Mouse (Mus musculus) limb, embryonic 11.5 days (tissue): Measurements from ENCODE around the gene Hivep1. TPM values are rescaled to one million over a fixed set of nuclear protein-coding genes. Genes with fewer than 3 reads are reported as not detected.

Source experiments
- ATAC-seq: fragments of 200-750 bp; cut with Nextera tagmentation; 2 replicates; pipeline ENCODE4 v1.8.0; 2017; ENCODE audit warnings: low read depth; ENCODE audit not compliant: insufficient number of reproducible peaks, low FRiP score, low TSS enrichment
- DNase-seq: peaks from one replicate; pipeline ENCODE4 v3.0.0-alpha.2; 2015; ENCODE audit warnings: low spot score
- H3K27ac ChIP-seq: fragments of 300-500 bp; sonication (generic); replicated peaks from 2 replicates; pipeline ENCODE4 v1.5.1; 2014; ENCODE audit warnings: low read depth, mild to moderate bottlenecking, low read length
- H3K27me3 ChIP-seq: fragments of 300-500 bp; sonication (generic); 2 replicates; pipeline ENCODE4 v1.6.1; 2014; ENCODE audit warnings: mild to moderate bottlenecking, low read length, mixed read lengths; ENCODE audit not compliant: control insufficient read depth, insufficient read depth
- H3K36me3 ChIP-seq: fragments of 300-500 bp; sonication (generic); 2 replicates; pipeline ENCODE4 v1.6.1; 2014; ENCODE audit warnings: mild to moderate bottlenecking, low read length, moderate library complexity, mixed read lengths; ENCODE audit not compliant: control insufficient read depth, insufficient read depth
- H3K4me1 ChIP-seq: fragments of 300-500 bp; sonication (generic); 2 replicates; pipeline ENCODE4 v1.6.1; 2014; ENCODE audit warnings: low read length, mixed read lengths; ENCODE audit not compliant: control insufficient read depth, insufficient read depth
- H3K4me2 ChIP-seq: fragments of 300-500 bp; sonication (generic); 2 replicates; pipeline ENCODE4 v1.6.1; 2014; ENCODE audit warnings: low read depth, mild to moderate bottlenecking, moderate library complexity; ENCODE audit not compliant: severe bottlenecking
- H3K4me3 ChIP-seq: fragments of 300-500 bp; sonication (generic); 2 replicates; pipeline ENCODE4 v1.5.1; 2014; ENCODE audit warnings: low read depth, low read length
- H3K9ac ChIP-seq: fragments of 300-500 bp; sonication (generic); 2 replicates; pipeline ENCODE4 v1.6.1; 2014; ENCODE audit warnings: mild to moderate bottlenecking, low read length
- H3K9me3 ChIP-seq: fragments of 300-500 bp; sonication (generic); 2 replicates; pipeline ENCODE4 v1.6.1; 2016; ENCODE audit warnings: low read length; ENCODE audit not compliant: control insufficient read depth
- WGBS: fragments of 180-500 bp; shearing (Covaris S2); extraction: QIAGEN DNeasy Blood & Tissue Kit; methylation state at CpG from one replicate; pipeline ENCODE4 v1.1.7; 2014; 5-methylcytosine and 5-hydroxymethylcytosine counted together
- polyA plus RNA-seq: library from polyadenylated mRNA; unstranded; fragments of >200 nt; fragmentation: Nextera tagmentation; extraction: Ambion mirVana; gene quantifications from 2 replicates; pipeline ENCODE4 v1.2.1, GENCODE M21; 2014

Gene Hivep1
- polyA plus RNA-seq, 1 experiment from 2014 or later = 8.7 TPM

GRCm38 (mm10) chr13:42080131-42080916 lies 28.5 kb downstream of the Hivep1 start:
- no peak overlapping the region for H3K9ac ChIP-seq
- H3K9me3 ChIP-seq = no peaks in the 10 kb centered on the region
- ATAC-seq = no peak
- no peaks in the 10 kb centered on the region for H3K27me3 ChIP-seq
- DNase-seq = no peak
- no peak overlapping the region for H3K4me3 ChIP-seq
- no peak overlapping the region for H3K27ac ChIP-seq
- no peak overlapping the region for H3K4me2 ChIP-seq
- H3K36me3 ChIP-seq = no peaks in the 10 kb centered on the region
- H3K4me1 ChIP-seq = no peaks in the 10 kb centered on the region
- 61% methylated on average over 10 of the region's 10 CpGs for WGBS

GRCm38 (mm10) chr13:42088339-42088738 lies 36.5 kb downstream of the Hivep1 start:
- Histone ChIP-seq H3K9ac (no peak overlapping the region), H3K27me3 (no peaks in the 10 kb centered on the region), H3K36me3 (no peaks in the 10 kb centered on the region; the same call in 1 of the 2 replicates), H3K4me1 (peaks cover 12% of the 10 kb centered on the region), H3K4me2 (no peak overlapping the region), H3K9me3 (no peaks in the 10 kb centered on the region), H3K27ac (no peak overlapping the region), H3K4me3 (no peak overlapping the region)
- DNase-seq = no peak
- ATAC-seq = no peak
- WGBS = 85% methylated on average over 5 of the region's 5 CpGs

- no peak for ATAC-seq
- no peaks in the 10 kb centered on the region; the same call in 1 of the 2 replicates for H3K36me3 ChIP-seq
These were observed 37.2 kb downstream of the Hivep1 start for GRCm38 (mm10) chr13:42089025-42089424.

GRCm38 (mm10) chr13:42090751-42091150 lies 38.9 kb downstream of the Hivep1 start:
- ATAC-seq = no peak
- Histone ChIP-seq H3K4me3 (no peak overlapping the region), H3K9me3 (no peaks in the 10 kb centered on the region), H3K27me3 (no peaks in the 10 kb centered on the region), H3K4me1 (peaks cover 18% of the 10 kb centered on the region), H3K36me3 (no peaks in the 10 kb centered on the region; the same call in 1 of the 2 replicates), H3K4me2 (no peak overlapping the region), H3K27ac (no peak overlapping the region), H3K9ac (no peak overlapping the region)
- 89% methylated on average over 5 of the region's 5 CpGs for WGBS
- DNase-seq = no peak

More at GRCm38 (mm10) chr13:42089025-42089424, 37.2 kb downstream of the Hivep1 start:
- Histone ChIP-seq H3K4me3 (no peak overlapping the region), H3K9ac (no peak overlapping the region), H3K4me2 (no peak overlapping the region), H3K27me3 (no peaks in the 10 kb centered on the region), H3K9me3 (no peaks in the 10 kb centered on the region), H3K27ac (no peak overlapping the region), H3K4me1 (peaks cover 16% of the 10 kb centered on the region)
- no peak for DNase-seq
- 76% methylated on average over 8 of the region's 8 CpGs for WGBS

- no peak overlapping the region for H3K4me2 ChIP-seq
- H3K4me1 ChIP-seq = peaks cover 21% of the 10 kb centered on the region
- no peaks in the 10 kb centered on the region; the same call in 1 of the 2 replicates for H3K36me3 ChIP-seq
- H3K9ac ChIP-seq = no peak overlapping the region
- no peak for ATAC-seq
- no peaks in the 10 kb centered on the region for H3K9me3 ChIP-seq
- no peak overlapping the region for H3K4me3 ChIP-seq
- H3K27ac ChIP-seq = no peak overlapping the region
- H3K27me3 ChIP-seq = no peaks in the 10 kb centered on the region
- peak; percentile 39 for DNase-seq
- WGBS = 46% methylated on average over 8 of the region's 8 CpGs
These were observed 40.7 kb downstream of the Hivep1 start for GRCm38 (mm10) chr13:42092392-42093139.

- Histone ChIP-seq H3K27ac (no peak overlapping the region), H3K4me1 (peaks cover 21% of the 10 kb centered on the region), H3K4me3 (no peak overlapping the region), H3K27me3 (no peaks in the 10 kb centered on the region), H3K36me3 (peaks cover 2% of the 10 kb centered on the region; the same call in 1 of the 2 replicates), H3K9ac (no peak overlapping the region), H3K9me3 (no peaks in the 10 kb centered on the region), H3K4me2 (no peak overlapping the region)
- ATAC-seq (no peak), DNase-seq (no peak)
- WGBS = 75% methylated on average over 12 of the region's 12 CpGs
These were observed 41.6 kb downstream of the Hivep1 start for GRCm38 (mm10) chr13:42093268-42094042.

- Histone ChIP-seq H3K4me2 (no peak overlapping the region), H3K4me1 (peaks cover 17% of the 10 kb centered on the region), H3K4me3 (no peak overlapping the region), H3K36me3 (0 out of 2 replicates have a peak, but pooled peaks cover 2% of the 10 kb centered on the region), H3K9ac (no peak overlapping the region), H3K27ac (no peak overlapping the region), H3K27me3 (no peaks in the 10 kb centered on the region), H3K9me3 (no peaks in the 10 kb centered on the region)
- ATAC-seq = no peak
- no peak for DNase-seq
- WGBS = 70% methylated on average over 10 of the region's 10 CpGs
These were observed 44.1 kb downstream of the Hivep1 start for GRCm38 (mm10) chr13:42095826-42096515.
